Mouse (Mus musculus) CH12.LX (cell line): ENCODE measurements at regions not wholly inside any gene's neighbourhood (a gene's known extent, or its start where the extent isn't known, plus 50 kb on each side); places are given as distances from the start of the nearest gene placed in this dataset.

ENCODE experiments used
- DNase-seq: peaks from one replicate; pipeline ENCODE4 v3.0.0-alpha.2; 2013; ENCODE audit errors: extremely low read depth
- H3K27ac ChIP-seq: 2 replicates; pipeline ENCODE4 v1.5.1; 2012; ENCODE audit warnings: low read depth, mild to moderate bottlenecking, control low read depth, moderate library complexity; ENCODE audit not compliant: insufficient read depth
- H3K27me3 ChIP-seq: replicated peaks from 2 replicates; pipeline ENCODE3; 2012; ENCODE audit warnings: inconsistent platforms
- H3K36me3 ChIP-seq, 2 experiments: replicated peaks in 1 of 2; 2 replicates each; pipeline versions ENCODE3 to v1.6.1; 2012; ENCODE audit warnings: inconsistent platforms in 1 of 2, low read length in 1 of 2, mild to moderate bottlenecking in 1 of 2, mixed read lengths in 1 of 2, moderate library complexity in 1 of 2; ENCODE audit not compliant: control insufficient read depth in 1 of 2, insufficient read depth in 1 of 2
- H3K4me1 ChIP-seq, 2 experiments: 2 replicates each; pipeline ENCODE4 v1.6.1; 2012; ENCODE audit warnings: inconsistent platforms in 1 of 2, moderate library complexity in 1 of 2; ENCODE audit not compliant: insufficient read depth in 2 of 2, control insufficient read depth in 1 of 2
- H3K4me2 ChIP-seq: 2 replicates; pipeline ENCODE4 v1.6.1; 2012; ENCODE audit warnings: low read depth, mild to moderate bottlenecking, control low read depth; ENCODE audit not compliant: poor library complexity, insufficient read depth, severe bottlenecking
- H3K4me3 ChIP-seq, 3 experiments: fragments of 150-350 bp in 1 of 3; sonication (generic) in 1 of 3; replicated peaks in 1 of 3; 2 replicates each; pipeline versions ENCODE3 to v1.5.1; 2011 to 2012; ENCODE audit warnings: low read depth in 2 of 3, low read length in 2 of 3, mild to moderate bottlenecking in 2 of 3, moderate library complexity in 2 of 3, control low read depth in 1 of 3, improper control_type of control experiment in 1 of 3, inconsistent platforms in 1 of 3, mixed read lengths in 1 of 3; ENCODE audit not compliant: poor library complexity in 1 of 3
- H3K79me2 ChIP-seq: replicated peaks from 2 replicates; pipeline ENCODE4 v1.6.1; 2012; ENCODE audit warnings: mild to moderate bottlenecking, moderate library complexity; ENCODE audit not compliant: control insufficient read depth, poor library complexity, insufficient read depth, severe bottlenecking; ENCODE audit errors: extremely low read depth
- H3K9ac ChIP-seq: 2 replicates; pipeline ENCODE4 v1.6.1; 2012; ENCODE audit warnings: low read depth, mild to moderate bottlenecking, control low read depth, moderate library complexity; ENCODE audit not compliant: insufficient read depth
- H3K9me3 ChIP-seq: replicated peaks from 2 replicates; pipeline ENCODE3; 2012; ENCODE audit warnings: low read length, inconsistent platforms, mixed read lengths
- BHLHE40 ChIP-seq: IDR thresholded peaks from 2 replicates; pipeline ENCODE4 v1.6.1; 2011; ENCODE audit warnings: mild to moderate bottlenecking, low read depth, low read length, improper control_type of control experiment
- CHD1 ChIP-seq: IDR thresholded peaks from 2 replicates; pipeline ENCODE4 v1.6.1; 2012; ENCODE audit warnings: low read depth, low read length, improper control_type of control experiment, inconsistent platforms
- CHD2 ChIP-seq: IDR thresholded peaks from 2 replicates; pipeline ENCODE4 v1.6.1; 2011; ENCODE audit warnings: low read length, improper control_type of control experiment
- EP300 ChIP-seq: IDR thresholded peaks from 2 replicates; pipeline ENCODE4 v1.6.1; 2011; ENCODE audit warnings: low read length, improper control_type of control experiment
- HCFC1 ChIP-seq: IDR thresholded peaks from 2 replicates; pipeline ENCODE4 v1.6.1; 2012; ENCODE audit warnings: low read depth, mild to moderate bottlenecking, inconsistent platforms, low read length, improper control_type of control experiment
- JUN ChIP-seq: IDR thresholded peaks from 2 replicates; pipeline ENCODE4 v1.6.1; 2011; ENCODE audit warnings: low read depth, mild to moderate bottlenecking, low read length, improper control_type of control experiment, moderate library complexity; ENCODE audit not compliant: insufficient read depth
- MAX ChIP-seq: IDR thresholded peaks from 2 replicates; pipeline ENCODE4 v1.6.1; 2011; ENCODE audit warnings: low read length, improper control_type of control experiment
- MAZ ChIP-seq: IDR thresholded peaks from 2 replicates; pipeline ENCODE4 v1.6.1; 2012; ENCODE audit warnings: low read depth, mild to moderate bottlenecking, inconsistent platforms, low read length, improper control_type of control experiment, moderate library complexity
- MEF2A ChIP-seq: IDR thresholded peaks from 2 replicates; pipeline ENCODE4 v1.6.1; 2014; ENCODE audit warnings: low read depth, mild to moderate bottlenecking, inconsistent platforms, low read length, improper control_type of control experiment, borderline replicate concordance
- MXI1 ChIP-seq: IDR thresholded peaks from 2 replicates; pipeline ENCODE4 v1.6.1; 2011; ENCODE audit warnings: mild to moderate bottlenecking, low read depth, low read length, improper control_type of control experiment
- PAX5 ChIP-seq: IDR thresholded peaks from 2 replicates; pipeline ENCODE4 v1.6.1; 2012; ENCODE audit warnings: low read length, inconsistent platforms, mixed read lengths
- POLR2AphosphoS2 ChIP-seq: IDR thresholded peaks from 2 replicates; pipeline ENCODE4 v1.6.1; 2011; ENCODE audit warnings: low read depth, low read length, improper control_type of control experiment
- RCOR1 ChIP-seq: conservative IDR thresholded peaks from 2 replicates; pipeline ENCODE4 v1.6.1; 2012; ENCODE audit warnings: low read depth, mild to moderate bottlenecking, inconsistent platforms, low read length, improper control_type of control experiment
- SIN3A ChIP-seq: IDR thresholded peaks from 2 replicates; pipeline ENCODE4 v1.6.1; 2012; ENCODE audit warnings: low read length, improper control_type of control experiment, inconsistent platforms
- TBP ChIP-seq: conservative IDR thresholded peaks from 2 replicates; pipeline ENCODE4 v1.6.1; 2011; ENCODE audit warnings: low read depth, low read length, improper control_type of control experiment
- TCF12 ChIP-seq: IDR thresholded peaks from 2 replicates; pipeline ENCODE4 v1.6.1; 2014; ENCODE audit warnings: low read depth, mild to moderate bottlenecking, inconsistent platforms, low read length, improper control_type of control experiment
- UBTF ChIP-seq: IDR thresholded peaks from 2 replicates; pipeline ENCODE4 v1.6.1; 2012; ENCODE audit warnings: low read depth, mild to moderate bottlenecking, inconsistent platforms, low read length, improper control_type of control experiment, moderate library complexity
- USF1 ChIP-seq: IDR thresholded peaks from 2 replicates; pipeline ENCODE4 v1.6.1; 2014; ENCODE audit warnings: low read depth, mild to moderate bottlenecking, inconsistent platforms, low read length, improper control_type of control experiment
- USF2 ChIP-seq: conservative IDR thresholded peaks from 2 replicates; pipeline ENCODE4 v1.6.1; 2011; ENCODE audit warnings: low read depth, low read length, improper control_type of control experiment
- dilution Hi-C: fragments of 300-500 bp; cut with MboI; formaldehyde crosslinking; loops from 2 replicates; pipeline ENCODE4 v1.14.3; 2020; ENCODE audit warnings: low sequenced_read_pairs; ENCODE audit not compliant: extremely low pct_unique_long_range_greater_than_20kb, extremely low pct_ligation_motif_present
- in situ Hi-C: fragments of 300-500 bp; cut with MboI; formaldehyde crosslinking; loops from 3 replicates; pipeline ENCODE4 v1.14.3; 2019; ENCODE audit warnings: low sequenced_read_pairs, low pct_ligation_motif_present, low pct_unique_long_range_greater_than_20kb, mixed read lengths

DNA sequence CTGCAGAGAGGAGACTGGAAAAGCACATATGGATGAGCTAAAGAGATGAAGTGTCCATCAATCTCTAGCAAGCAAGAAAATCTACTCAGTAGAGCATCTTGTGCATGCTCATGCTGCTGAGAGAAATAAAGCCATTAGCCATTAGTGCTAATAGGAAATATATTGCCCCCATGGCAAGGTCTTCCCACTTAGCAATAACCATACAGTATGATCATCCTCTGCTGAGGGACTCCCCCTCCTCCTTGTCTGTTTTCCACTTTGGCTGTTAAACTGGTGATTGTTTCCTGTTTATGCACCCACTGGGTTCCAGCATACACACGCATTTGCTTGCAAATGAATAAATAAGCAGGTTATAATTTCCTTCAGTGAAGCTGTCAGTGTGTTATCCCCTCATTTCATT lies 769.4 kb downstream of the Defb40 start:
- TF ChIP-seq MAZ (no peak), MXI1 (no peak), RCOR1 (no peak), HCFC1 (no peak), EP300 (no peak), JUN (no peak), BHLHE40 (no peak), USF1 (no peak), TBP (no peak), TCF12 (no peak), MEF2A (no peak), CHD2 (no peak), SIN3A (no peak), POLR2AphosphoS2 (no peak), PAX5 (no peak), UBTF (no peak), USF2 (no peak), CHD1 (no peak), MAX (no peak)
- Histone ChIP-seq H3K27ac (no peak overlapping the region), H3K27me3 (no peaks in the 10 kb centered on the region), H3K79me2 (no peaks in the 10 kb centered on the region), H3K4me1 (no peaks in the 10 kb centered on the region), H3K9ac (no peak overlapping the region), H3K4me3 (no peak overlapping the region), H3K9me3 (peaks cover 20% of the 10 kb centered on the region), H3K36me3 (no peaks in the 10 kb centered on the region), H3K4me2 (no peak overlapping the region)
- in situ Hi-C loops (no loop called here), dilution Hi-C loops (no loop called here)
- DNase-seq = no peak

DNA sequence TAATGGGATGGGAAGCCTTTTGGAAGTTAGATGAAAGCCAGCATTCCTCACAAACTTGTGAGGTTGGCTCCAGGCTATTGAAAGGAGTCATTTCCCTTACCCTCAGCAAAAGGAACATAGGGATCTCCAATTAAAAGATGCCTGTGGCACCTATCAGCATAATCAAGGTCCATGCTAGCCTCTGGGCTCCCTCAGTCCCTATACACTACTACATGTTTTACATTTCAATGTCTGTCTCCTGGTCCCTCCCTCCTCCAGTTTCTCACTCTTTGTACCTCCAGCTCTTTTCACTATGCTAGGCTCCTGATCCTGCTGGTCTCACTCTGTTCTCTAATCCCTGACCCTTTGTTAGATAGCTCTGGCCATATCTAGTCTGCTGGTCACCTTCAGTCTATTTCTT lies 790.6 kb downstream of the Defb40 start:
- Histone ChIP-seq H3K9ac (no peak overlapping the region), H3K4me1 (no peaks in the 10 kb centered on the region), H3K9me3 (peaks cover 23% of the 10 kb centered on the region), H3K36me3 (no peaks in the 10 kb centered on the region), H3K4me2 (no peak overlapping the region), H3K79me2 (no peaks in the 10 kb centered on the region), H3K27me3 (no peaks in the 10 kb centered on the region), H3K27ac (no peak overlapping the region), H3K4me3 (no peak overlapping the region)
- in situ Hi-C loops = no loop called here
- no peak for DNase-seq
- TF ChIP-seq POLR2AphosphoS2 = no peak
- dilution Hi-C loops = no loop called here
